Mouse (Mus musculus): ENCODE results near the gene Cd2. TPM values are rescaled to one million over a fixed set of nuclear protein-coding genes. Genes with fewer than 3 reads are reported as not detected.

The Cd2 gene
- polyA plus RNA-seq, 1 experiment from 2014 or later, result not detected

DNA sequence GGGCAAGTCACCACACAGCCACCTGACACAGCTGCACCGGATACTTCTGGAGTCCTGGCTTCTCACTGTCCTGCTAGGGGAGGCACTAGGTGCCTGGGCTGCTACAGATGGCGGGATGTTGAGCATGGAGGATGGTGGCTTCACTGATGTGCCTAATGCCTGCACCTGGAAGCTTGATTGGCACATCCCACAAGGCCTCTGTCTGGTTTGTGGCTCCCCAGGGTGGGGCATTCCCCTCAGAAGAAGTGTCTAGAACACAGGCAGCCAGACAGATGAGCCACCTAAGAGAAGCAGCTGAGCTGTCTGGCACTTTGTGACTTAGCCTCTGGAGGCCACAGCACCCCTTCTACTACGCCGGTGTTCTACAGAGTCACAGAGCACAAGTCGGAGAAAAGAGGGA, 9.5 kb upstream of the Cd2 start:
- no peaks in the 10 kb centered on the region for H3K27me3 ChIP-seq (ENCODE audit: control insufficient read depth, insufficient read depth, low read length)
- no peaks in the 10 kb centered on the region for H3K36me3 ChIP-seq (replicated peaks; ENCODE audit: control insufficient read depth, insufficient read depth, low read depth, low read length)
- H3K9ac ChIP-seq (replicated peaks; ENCODE audit: low read length), result no peak overlapping the region
- WGBS, result 90% methylated on average over 5 of the region's 5 CpGs
- DNase-seq (ENCODE audit: low spot score) (no peak), ATAC-seq (replicated peaks; ENCODE audit: insufficient number of reproducible peaks, low FRiP score, low TSS enrichment, low read depth) (no peak)
- H3K4me1 ChIP-seq (ENCODE audit: control insufficient read depth, insufficient read depth, low read length), result no peaks in the 10 kb centered on the region
- no peak overlapping the region for H3K4me3 ChIP-seq (ENCODE audit: low read depth, low read length)
- H3K9me3 ChIP-seq (replicated peaks; ENCODE audit: control insufficient read depth, low read length), result no peaks in the 10 kb centered on the region
- H3K27ac ChIP-seq (replicated peaks; ENCODE audit: low read depth, low read length), result no peak overlapping the region
- H3K4me2 ChIP-seq (ENCODE audit: low read depth, low read length), result no peak overlapping the region

DNA sequence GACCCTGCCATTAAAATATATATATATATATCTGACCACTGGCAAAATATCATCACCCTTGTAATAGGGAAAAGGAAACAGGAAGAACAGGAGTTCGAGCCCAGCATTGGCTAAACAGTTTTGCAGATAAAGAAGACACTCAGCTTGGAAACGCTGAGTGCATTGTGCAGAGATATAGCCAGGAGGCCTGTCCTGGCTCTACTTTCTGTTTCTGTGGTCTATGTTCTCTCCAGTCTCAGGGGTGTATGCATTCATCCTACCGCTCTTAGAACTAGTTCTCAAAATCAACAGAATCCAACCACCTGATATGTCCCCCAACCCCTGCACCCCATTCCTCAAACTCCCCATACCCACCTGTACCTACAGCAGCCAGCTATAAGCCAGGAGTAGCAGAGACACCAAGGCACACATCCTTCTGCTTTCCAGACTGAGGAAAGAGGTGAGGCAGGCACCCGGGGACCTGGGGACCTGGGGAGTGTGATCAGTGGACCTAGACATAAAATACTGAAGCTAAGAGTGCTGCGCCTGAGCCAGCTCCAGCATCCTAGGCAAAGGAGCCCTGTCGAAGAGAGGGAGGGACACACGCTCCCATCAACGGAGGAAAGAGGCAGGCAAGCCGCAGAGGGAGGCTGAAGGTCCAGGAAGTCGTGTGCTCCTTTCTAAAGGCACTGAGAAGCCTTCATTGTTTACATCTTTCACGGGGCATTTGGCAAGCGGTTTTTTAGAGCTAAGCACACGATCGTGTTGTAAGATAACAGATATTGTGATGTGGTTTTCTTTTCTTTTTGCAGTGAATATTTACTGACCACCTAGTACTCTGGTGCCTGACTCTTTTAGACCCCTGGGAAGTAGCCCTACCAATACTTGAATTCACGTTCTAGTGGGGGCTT, 8.4 kb upstream of the Cd2 start:
- H3K4me3 ChIP-seq (ENCODE audit: low read depth, low read length), result no peak overlapping the region
- ATAC-seq (replicated peaks; ENCODE audit: insufficient number of reproducible peaks, low FRiP score, low TSS enrichment, low read depth), result no peak
- DNase-seq (ENCODE audit: low spot score), result no peak
- no peaks in the 10 kb centered on the region for H3K36me3 ChIP-seq (replicated peaks; ENCODE audit: control insufficient read depth, insufficient read depth, low read depth, low read length)
- H3K4me2 ChIP-seq (ENCODE audit: low read depth, low read length), result no peak overlapping the region
- H3K9ac ChIP-seq (replicated peaks; ENCODE audit: low read length), result no peak overlapping the region
- H3K27me3 ChIP-seq (ENCODE audit: control insufficient read depth, insufficient read depth, low read length), result no peaks in the 10 kb centered on the region
- 60% methylated on average over 15 of the region's 15 CpGs for WGBS
- H3K9me3 ChIP-seq (replicated peaks; ENCODE audit: control insufficient read depth, low read length), result no peaks in the 10 kb centered on the region
- H3K4me1 ChIP-seq (ENCODE audit: control insufficient read depth, insufficient read depth, low read length), result no peaks in the 10 kb centered on the region
- no peak overlapping the region for H3K27ac ChIP-seq (replicated peaks; ENCODE audit: low read depth, low read length)

DNA sequence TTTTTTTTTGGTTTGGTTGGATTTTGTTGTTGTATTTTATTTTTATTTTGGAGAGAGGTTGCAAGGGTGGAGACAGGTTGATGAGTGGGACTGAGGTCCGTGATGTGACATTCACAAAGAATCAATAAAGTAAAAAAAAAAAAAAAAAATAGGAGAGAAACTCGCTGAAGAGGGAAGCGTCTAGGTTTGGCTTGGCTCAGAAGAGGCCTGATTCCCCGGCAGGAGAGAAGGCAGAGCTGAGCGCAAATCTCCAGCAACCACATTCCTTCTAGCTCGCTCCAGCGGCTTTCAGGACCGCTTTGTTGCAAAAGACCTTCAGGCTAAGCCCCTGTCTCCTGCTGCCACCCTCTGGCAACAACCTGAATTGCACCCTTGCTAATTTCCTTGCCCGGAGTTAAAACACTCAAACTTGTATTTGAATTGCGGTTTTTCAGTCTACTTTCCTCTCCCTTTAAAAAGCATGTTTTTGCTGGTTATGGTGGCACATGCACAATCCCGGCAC, 7.7 kb upstream of the Cd2 start:
- WGBS, result 4% methylated on average over 11 of the region's 11 CpGs
- no peak overlapping the region for H3K27ac ChIP-seq (replicated peaks; ENCODE audit: low read depth, low read length)

DNA sequence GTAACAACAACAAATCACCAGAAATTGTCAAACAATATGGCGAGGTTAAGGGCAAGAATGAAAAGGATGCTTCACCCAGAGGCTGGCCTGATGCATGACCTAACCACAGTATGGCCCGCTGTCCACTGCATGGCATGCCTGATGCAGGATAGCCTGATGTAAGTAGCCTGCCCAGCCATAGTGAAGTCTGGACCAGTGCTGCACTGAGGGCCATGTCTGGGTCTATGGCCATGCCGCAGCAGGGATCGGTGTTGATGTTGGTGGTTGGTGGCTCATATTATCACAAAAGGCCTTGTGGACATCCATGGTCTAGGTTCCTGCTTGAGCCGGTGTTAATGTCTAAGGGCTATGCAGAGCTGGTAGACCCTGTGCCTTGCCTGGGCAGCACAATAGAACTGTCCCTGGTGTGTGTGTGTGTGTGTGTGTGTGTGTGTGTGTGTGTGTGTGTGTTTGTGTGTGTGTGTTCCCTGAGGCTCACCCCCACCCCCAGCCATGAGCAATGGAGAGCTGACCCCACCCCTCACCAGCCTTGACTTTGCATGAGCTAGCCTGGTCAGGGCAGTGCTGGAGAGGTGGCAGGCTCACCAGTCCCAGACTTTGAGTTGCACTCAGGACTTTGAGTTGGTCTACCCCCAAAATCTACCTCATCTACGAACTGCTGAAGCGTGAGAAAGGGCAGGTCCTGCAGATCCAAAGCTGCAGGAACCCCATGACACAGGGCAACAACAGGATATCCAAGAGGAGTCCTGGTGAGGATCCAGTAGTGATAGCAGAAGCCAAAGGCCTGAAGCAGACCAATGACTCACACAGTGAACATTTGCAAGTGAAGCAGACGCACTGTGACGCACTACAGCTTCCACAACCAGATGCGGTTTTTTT, 7.0 kb upstream of the Cd2 start:
- no peak; the same call in 1 of the 2 replicates for ATAC-seq (replicated peaks; ENCODE audit: insufficient number of reproducible peaks, low FRiP score, low TSS enrichment, low read depth)
- Histone ChIP-seq H3K9ac (replicated peaks; ENCODE audit: low read length) (no peak overlapping the region), H3K27ac (replicated peaks; ENCODE audit: low read depth, low read length) (no peak overlapping the region), H3K4me3 (ENCODE audit: low read depth, low read length) (no peak overlapping the region), H3K36me3 (replicated peaks; ENCODE audit: control insufficient read depth, insufficient read depth, low read depth, low read length) (no peaks in the 10 kb centered on the region), H3K9me3 (replicated peaks; ENCODE audit: control insufficient read depth, low read length) (no peaks in the 10 kb centered on the region), H3K4me1 (ENCODE audit: control insufficient read depth, insufficient read depth, low read length) (no peaks in the 10 kb centered on the region), H3K4me2 (ENCODE audit: low read depth, low read length) (no peak overlapping the region), H3K27me3 (ENCODE audit: control insufficient read depth, insufficient read depth, low read length) (no peaks in the 10 kb centered on the region)
- 76% methylated on average over 10 of the region's 10 CpGs for WGBS
- no peak for DNase-seq (ENCODE audit: low spot score)

More for the DNA sequence above, 7.7 kb upstream of the Cd2 start:
- Histone ChIP-seq H3K4me3 (ENCODE audit: low read depth, low read length) (no peak overlapping the region), H3K36me3 (replicated peaks; ENCODE audit: control insufficient read depth, insufficient read depth, low read depth, low read length) (no peaks in the 10 kb centered on the region), H3K27me3 (ENCODE audit: control insufficient read depth, insufficient read depth, low read length) (no peaks in the 10 kb centered on the region), H3K4me2 (ENCODE audit: low read depth, low read length) (no peak overlapping the region), H3K4me1 (ENCODE audit: control insufficient read depth, insufficient read depth, low read length) (no peaks in the 10 kb centered on the region), H3K9ac (replicated peaks; ENCODE audit: low read length) (no peak overlapping the region), H3K9me3 (replicated peaks; ENCODE audit: control insufficient read depth, low read length) (no peaks in the 10 kb centered on the region)
- DNase-seq (ENCODE audit: low spot score) (peak; percentile 95), ATAC-seq (replicated peaks; ENCODE audit: insufficient number of reproducible peaks, low FRiP score, low TSS enrichment, low read depth) (no peak)

DNA sequence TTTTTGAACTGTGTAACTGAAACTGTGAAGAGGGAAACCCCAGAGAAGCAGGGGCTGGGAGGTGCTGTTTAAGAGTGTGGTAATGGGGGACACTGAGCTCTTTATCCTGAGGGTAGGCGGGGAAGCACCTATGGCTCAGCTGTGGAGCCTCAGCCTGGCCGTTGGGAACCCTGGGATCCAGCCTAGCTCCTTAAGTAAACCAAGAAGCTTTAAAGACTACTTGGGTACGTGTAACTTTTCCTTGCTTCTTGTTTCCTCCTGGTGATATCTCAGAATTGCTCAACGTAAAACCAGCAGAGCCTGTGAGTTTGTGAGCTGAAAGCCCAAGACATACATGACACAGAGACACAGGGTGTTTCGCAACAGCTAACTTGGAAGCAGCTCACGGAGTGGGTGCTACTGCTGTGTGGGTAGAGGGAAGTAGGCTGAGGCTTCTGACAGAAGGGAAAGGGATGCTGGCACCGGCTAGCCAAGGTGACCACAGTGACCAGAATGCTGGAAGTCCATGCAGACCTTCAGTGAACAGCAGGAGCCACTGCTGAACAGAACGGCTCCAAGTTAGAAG, 5.9 kb upstream of the Cd2 start:
- H3K27ac ChIP-seq (replicated peaks; ENCODE audit: low read depth, low read length), result no peak overlapping the region
- H3K4me1 ChIP-seq (ENCODE audit: control insufficient read depth, insufficient read depth, low read length), result no peaks in the 10 kb centered on the region
- no peaks in the 10 kb centered on the region for H3K27me3 ChIP-seq (ENCODE audit: control insufficient read depth, insufficient read depth, low read length)
- 85% methylated on average over 8 of the region's 8 CpGs for WGBS
- no peak overlapping the region for H3K4me2 ChIP-seq (ENCODE audit: low read depth, low read length)
- no peaks in the 10 kb centered on the region for H3K9me3 ChIP-seq (replicated peaks; ENCODE audit: control insufficient read depth, low read length)
- H3K36me3 ChIP-seq (replicated peaks; ENCODE audit: control insufficient read depth, insufficient read depth, low read depth, low read length), result no peaks in the 10 kb centered on the region
- no peak for ATAC-seq (replicated peaks; ENCODE audit: insufficient number of reproducible peaks, low FRiP score, low TSS enrichment, low read depth)
- no peak overlapping the region for H3K9ac ChIP-seq (replicated peaks; ENCODE audit: low read length)
- H3K4me3 ChIP-seq (ENCODE audit: low read depth, low read length), result no peak overlapping the region
- DNase-seq (ENCODE audit: low spot score), result no peak

DNA sequence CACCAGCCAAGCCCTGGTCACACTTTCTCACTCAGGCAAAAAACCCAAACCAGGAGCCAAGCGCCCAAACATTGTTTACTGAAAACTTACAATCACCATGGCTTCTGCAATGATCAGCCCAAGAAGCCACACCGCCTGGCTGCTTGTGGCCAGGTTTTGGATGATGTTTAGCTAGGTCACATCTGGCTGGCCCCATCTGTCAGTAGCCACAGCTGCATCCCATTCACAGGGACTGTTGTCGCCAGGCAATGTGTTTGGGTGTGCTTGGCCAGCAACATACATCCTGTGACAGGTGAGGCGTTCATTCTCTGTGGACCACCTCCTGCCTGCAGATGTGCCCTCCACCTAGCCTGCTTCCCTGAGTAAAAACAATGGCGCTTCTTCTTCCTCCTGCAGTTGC, 4.9 kb upstream of the Cd2 start:
- Histone ChIP-seq H3K9ac (replicated peaks; ENCODE audit: low read length) (no peak overlapping the region), H3K36me3 (replicated peaks; ENCODE audit: control insufficient read depth, insufficient read depth, low read depth, low read length) (no peaks in the 10 kb centered on the region), H3K27me3 (ENCODE audit: control insufficient read depth, insufficient read depth, low read length) (no peaks in the 10 kb centered on the region), H3K9me3 (replicated peaks; ENCODE audit: control insufficient read depth, low read length) (no peaks in the 10 kb centered on the region), H3K27ac (replicated peaks; ENCODE audit: low read depth, low read length) (no peak overlapping the region), H3K4me3 (ENCODE audit: low read depth, low read length) (no peak overlapping the region), H3K4me2 (ENCODE audit: low read depth, low read length) (no peak overlapping the region), H3K4me1 (ENCODE audit: control insufficient read depth, insufficient read depth, low read length) (no peaks in the 10 kb centered on the region)
- WGBS, result 78% methylated on average over 5 of the region's 5 CpGs
- DNase-seq (ENCODE audit: low spot score) (no peak), ATAC-seq (replicated peaks; ENCODE audit: insufficient number of reproducible peaks, low FRiP score, low TSS enrichment, low read depth) (no peak)

DNA sequence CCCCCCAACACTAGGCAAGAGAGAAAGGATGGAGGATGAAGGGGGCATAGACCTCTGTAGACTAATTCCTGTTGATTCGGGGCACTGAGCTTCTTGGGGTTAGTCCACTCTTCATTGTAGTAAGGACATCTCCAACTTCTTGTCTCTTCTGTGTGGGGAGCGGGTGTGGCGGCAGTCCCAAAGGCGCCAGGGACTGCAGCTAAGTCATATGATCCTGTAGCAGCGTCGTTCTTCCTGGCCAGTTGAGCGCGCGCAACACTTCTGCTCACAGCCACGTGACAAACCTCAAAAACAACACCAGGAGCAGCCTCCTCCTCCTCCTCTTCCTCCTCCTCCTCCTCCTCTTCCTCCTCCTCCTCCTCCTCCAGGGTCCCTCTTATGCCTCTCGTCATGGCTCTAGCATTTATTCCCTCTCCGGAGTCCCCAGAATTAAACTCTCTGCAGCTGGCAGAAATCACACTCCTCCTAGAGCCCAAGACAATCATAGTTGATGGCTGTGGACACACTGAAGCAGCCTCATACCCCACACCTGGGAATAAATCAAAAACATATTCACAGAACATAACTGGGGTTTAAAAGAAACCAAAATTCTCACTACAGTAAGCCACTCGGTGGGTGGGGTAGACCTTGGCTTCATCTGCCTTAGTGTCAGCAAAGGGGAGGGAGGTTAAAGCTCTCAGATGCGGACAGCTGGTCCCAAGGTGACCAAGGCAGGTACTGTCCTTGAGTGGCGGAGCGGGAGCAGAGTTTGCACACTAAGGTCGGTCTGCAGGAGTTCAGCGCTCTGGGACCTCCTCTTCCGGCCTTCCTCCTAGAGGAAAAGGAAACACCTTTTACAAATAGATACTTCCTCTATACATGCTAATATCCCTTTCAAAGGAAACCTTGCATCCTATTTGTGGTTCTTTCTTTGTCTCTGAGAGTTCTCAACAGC, 3.1 kb upstream of the Cd2 start:
- Histone ChIP-seq H3K9ac (replicated peaks; ENCODE audit: low read length) (no peak overlapping the region), H3K36me3 (replicated peaks; ENCODE audit: control insufficient read depth, insufficient read depth, low read depth, low read length) (no peaks in the 10 kb centered on the region), H3K4me3 (ENCODE audit: low read depth, low read length) (no peak overlapping the region), H3K9me3 (replicated peaks; ENCODE audit: control insufficient read depth, low read length) (no peaks in the 10 kb centered on the region), H3K4me2 (ENCODE audit: low read depth, low read length) (no peak overlapping the region), H3K27ac (replicated peaks; ENCODE audit: low read depth, low read length) (no peak overlapping the region), H3K27me3 (ENCODE audit: control insufficient read depth, insufficient read depth, low read length) (no peaks in the 10 kb centered on the region), H3K4me1 (ENCODE audit: control insufficient read depth, insufficient read depth, low read length) (no peaks in the 10 kb centered on the region)
- DNase-seq (ENCODE audit: low spot score) (no peak), ATAC-seq (replicated peaks; ENCODE audit: insufficient number of reproducible peaks, low FRiP score, low TSS enrichment, low read depth) (no peak)
- 83% methylated on average over 19 of the region's 19 CpGs for WGBS
